Mouse (Mus musculus) ES-E14 (cell line): ENCODE data around the gene Ckb.

Experiments
- CHD2 ChIP-seq: IDR thresholded peaks from 2 replicates; pipeline ENCODE4 v1.6.1; 2014; ENCODE audit warnings: mild to moderate bottlenecking, low read depth, low read length, inconsistent platforms
- HCFC1 ChIP-seq: IDR thresholded peaks from 2 replicates; pipeline ENCODE4 v1.6.1; 2012; ENCODE audit warnings: low read length, inconsistent platforms, borderline replicate concordance; ENCODE audit not compliant: insufficient read depth
- MAFK ChIP-seq: IDR thresholded peaks from 2 replicates; pipeline ENCODE4 v1.6.1; 2014; ENCODE audit warnings: mild to moderate bottlenecking, low read depth, low read length, inconsistent platforms; ENCODE audit not compliant: insufficient read depth
- ZC3H11A ChIP-seq: IDR thresholded peaks from 2 replicates; pipeline ENCODE4 v1.6.1; 2012; ENCODE audit warnings: low read depth, mild to moderate bottlenecking, inconsistent platforms, low read length, borderline replicate concordance
- ZNF384 ChIP-seq: IDR thresholded peaks from 2 replicates; pipeline ENCODE4 v1.6.1; 2012; ENCODE audit warnings: low read depth, low read length, inconsistent platforms

DNA sequence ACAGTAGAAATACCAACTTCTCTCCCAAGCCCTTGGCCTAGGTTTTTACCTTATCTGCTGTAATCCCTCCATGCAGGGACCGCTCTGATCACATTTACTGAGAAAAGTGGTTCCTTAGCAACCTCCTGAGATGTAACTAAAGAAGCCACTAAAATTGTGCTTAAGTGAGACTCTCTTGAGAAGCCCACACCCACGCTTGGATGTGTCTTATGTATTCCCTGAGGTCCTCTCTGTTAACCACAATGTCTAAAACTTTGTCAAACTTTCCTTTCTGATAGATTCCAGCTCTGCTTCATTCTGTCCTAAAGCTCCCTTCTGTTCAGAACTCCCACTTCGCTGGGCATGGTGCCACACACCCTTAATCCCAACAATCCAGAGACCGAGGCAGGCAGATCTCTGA is 27.4 kb upstream of the Ckb start:
- TF ChIP-seq ZC3H11A (no peak), HCFC1 (no peak), CHD2 (no peak), ZNF384 (no peak), MAFK (no peak)
